Mouse (Mus musculus) spleen, embryonic (tissue): ENCODE measurements around the gene Cutal.
"Not testable (repeated sequence)": the region's sequence is repeated elsewhere in the genome, so short reads cannot be mapped to it uniquely, and the experiment has no call there.

Experiments
- CTCF ChIA-PET: fragments of 350-600 bp; sonication (Branson Sonifier 250); formaldehyde crosslinking; loops from one replicate; lab custom pipeline; 2022; lab: Charles Lee

Cutal gene

DNA sequence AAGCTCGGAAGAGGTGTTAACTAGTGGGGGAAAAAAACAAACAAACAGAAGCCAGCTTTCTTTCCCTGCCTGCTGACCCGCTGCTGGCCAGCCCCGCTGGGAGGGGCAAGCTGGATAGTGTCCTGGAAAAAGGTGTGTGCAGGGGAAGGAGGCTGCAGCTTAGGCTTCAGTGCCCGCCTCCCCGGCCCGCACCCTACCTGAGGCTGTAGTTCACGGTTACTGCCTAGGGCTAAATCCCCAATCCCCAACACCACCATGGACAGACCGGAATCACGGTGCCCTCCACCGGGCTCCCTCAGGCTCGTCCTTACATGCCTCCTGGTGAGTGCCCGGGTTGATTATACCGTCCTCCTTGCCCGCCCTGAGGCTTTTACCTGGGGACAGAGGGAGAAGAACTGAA, at the start of gene Cutal:
Gene Cutal (plus strand): TSS at position 126 of the 400 bp plus-strand sequence.
- CTCF ChIA-PET: no interaction called here

- CTCF ChIA-PET: no interaction called here
Observed at GRCm38 (mm10) chr2:34825827-34826459, 48.3 kb upstream of the Cutal start, which contains the start of gene Fbxw2. Fbxw2 (minus strand) TSS chr2:34826311.

DNA sequence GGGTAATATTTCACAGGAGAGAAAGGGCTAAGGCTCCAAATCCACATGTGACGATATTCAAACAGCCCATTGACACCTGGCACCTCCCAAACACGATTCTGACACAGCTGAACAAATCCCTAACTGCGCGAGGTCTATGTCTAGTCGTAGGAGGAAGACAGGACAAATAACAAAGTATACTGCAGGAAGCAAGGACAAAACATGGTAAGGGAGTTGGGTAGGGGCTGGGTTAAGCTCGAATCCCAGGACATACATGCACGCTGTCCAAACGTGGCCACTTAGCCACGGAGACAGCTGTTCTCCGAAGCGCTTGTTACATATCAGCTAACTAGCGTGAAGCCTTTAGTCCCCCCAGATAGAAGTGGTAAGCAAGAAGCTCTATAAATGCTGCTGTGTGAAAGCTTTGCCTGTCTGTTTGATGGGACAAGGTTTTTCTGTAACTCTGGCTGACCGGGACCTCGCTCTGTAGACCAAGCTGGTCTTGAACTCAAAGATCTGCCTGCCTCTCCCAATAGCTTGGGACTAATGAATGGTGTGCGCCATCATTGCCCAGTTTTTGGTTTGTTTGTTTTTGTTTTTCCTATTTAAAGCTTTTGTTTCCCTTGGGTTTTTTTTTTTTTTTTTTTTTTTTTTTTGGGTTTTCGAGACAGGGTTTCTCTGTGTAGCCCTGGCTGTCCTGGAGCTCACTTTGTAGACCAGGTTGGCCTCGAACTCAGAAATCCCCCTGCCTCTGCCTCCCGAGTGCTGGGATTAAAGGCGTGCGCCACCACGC, 47.5 kb upstream of the Cutal start:
- CTCF ChIA-PET: interaction anchor here (1.1 kb wide), 1 partner anchor 75 kb away, joined by 20 read pairs; no protein-coding TSS in a partner anchor

GRCm38 (mm10) chr2:34827591-34827990, 46.6 kb upstream of the Cutal start:
- CTCF ChIA-PET: interaction anchor here (0.6 to 1.1 kb wide), 2 partner anchors 76 to 139 kb away, joined by 3 to 20 read pairs; no protein-coding TSS in a partner anchor

DNA sequence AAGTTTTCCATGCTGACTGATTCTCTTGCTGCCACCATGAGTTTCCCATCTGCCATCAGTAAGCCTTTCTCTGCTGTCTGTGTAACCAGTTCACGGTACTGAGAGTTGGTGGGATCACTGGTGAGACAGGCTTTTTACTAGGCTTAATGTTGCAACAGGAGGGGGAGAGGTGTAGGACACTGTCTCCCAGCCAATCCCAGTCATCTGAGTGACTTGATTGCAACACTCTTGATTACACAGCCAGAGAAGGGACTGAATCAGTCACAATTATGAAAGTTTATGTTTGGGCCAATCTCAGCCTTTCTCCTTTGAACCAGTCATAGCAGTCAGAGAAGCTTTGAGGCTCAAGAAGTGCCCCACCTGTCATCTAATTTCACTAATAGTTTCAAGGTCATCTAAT, 46.2 kb upstream of the Cutal start:
- CTCF ChIA-PET: interaction anchor here (0.6 kb wide), 1 partner anchor 140 kb away, joined by 3 read pairs; no protein-coding TSS in a partner anchor

GRCm38 (mm10) chr2:34830066-34830465, 44.1 kb upstream of the Cutal start:
- CTCF ChIA-PET: not testable (repeated sequence)

DNA sequence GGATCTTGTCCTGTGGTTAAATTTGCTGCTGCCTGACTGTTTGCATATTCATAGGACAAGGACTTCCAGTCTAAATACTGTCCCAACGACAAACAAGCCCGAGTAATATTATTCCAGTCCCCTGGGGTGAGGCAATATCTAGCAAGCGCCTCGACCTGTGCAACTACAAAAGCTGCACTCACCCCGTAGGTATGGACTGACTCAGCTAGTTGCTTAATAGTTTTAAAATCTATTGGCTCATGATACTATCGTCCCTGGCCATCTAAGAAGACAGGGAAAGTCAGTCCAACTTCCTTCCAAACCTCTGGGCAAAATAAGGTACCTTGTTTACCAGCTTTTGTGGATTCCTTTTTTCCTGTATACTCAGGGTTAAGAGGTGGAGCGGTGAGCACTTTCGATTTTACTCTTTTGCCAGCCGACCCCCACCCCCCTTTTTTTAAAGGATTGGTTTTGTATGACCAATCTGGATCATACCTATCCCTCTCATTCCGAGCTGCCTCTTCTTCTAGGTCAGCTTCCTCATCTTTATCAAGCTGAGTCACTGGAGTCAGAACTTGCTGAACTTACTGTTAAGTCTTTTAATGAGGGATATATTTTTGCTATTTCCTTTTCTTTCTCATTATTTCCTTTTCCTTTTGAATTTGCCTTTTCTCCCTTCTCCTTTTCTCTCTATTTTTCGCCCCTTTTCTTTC, 41.3 kb upstream of the Cutal start, which contains the start of gene Gm34653:
Gene Gm34653 (plus strand): TSS at position 242 of the 692 bp plus-strand sequence.
- CTCF ChIA-PET: not testable (repeated sequence)

DNA sequence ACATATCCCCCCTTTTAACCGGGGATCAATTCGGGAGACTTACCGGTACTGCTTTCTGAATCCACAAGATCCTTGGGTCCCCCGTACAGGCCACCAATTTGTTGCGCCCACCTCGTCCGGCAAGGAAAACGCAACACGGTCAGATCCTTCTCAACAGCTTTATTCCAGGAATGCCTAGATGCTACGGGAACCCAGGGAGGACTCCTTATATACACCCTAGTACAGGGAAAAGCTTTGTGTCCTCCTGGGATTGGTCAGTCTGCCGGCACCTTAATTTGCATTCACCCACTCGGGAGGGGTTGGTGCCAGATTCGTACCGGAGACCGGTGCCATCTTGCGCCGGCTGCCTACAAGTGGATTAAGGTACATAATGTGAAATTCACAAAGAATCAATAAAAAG, 40.6 kb upstream of the Cutal start:
- CTCF ChIA-PET: no interaction called here

- CTCF ChIA-PET: no interaction called here
Observed at GRCm38 (mm10) chr2:34835669-34836068, 38.5 kb upstream of the Cutal start.

DNA sequence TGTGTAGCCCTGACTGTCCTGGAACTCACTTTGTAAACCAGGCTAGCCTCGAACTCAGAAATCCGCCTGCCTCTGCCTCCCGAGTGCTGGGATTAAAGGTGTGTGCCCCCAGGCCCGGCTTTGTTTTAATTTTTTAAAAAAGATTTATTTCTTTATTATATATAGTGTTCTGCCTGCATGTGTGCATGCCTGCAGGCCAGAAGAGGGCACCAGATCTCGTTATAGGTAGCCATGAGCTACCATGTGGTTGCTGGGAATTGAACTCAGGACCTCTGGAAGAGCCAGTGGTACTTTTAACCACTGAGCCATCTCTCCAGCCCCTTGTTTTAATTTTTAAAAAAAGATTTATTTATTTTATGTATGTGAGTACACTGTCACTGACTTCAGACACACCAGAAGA, 34.1 kb upstream of the Cutal start:
- CTCF ChIA-PET: interaction anchor here (0.7 kb wide), 1 partner anchor 202 kb away, joined by 5 read pairs; no protein-coding TSS in a partner anchor

- CTCF ChIA-PET: no interaction called here
Observed at GRCm38 (mm10) chr2:34841706-34842105, 32.5 kb upstream of the Cutal start.

DNA sequence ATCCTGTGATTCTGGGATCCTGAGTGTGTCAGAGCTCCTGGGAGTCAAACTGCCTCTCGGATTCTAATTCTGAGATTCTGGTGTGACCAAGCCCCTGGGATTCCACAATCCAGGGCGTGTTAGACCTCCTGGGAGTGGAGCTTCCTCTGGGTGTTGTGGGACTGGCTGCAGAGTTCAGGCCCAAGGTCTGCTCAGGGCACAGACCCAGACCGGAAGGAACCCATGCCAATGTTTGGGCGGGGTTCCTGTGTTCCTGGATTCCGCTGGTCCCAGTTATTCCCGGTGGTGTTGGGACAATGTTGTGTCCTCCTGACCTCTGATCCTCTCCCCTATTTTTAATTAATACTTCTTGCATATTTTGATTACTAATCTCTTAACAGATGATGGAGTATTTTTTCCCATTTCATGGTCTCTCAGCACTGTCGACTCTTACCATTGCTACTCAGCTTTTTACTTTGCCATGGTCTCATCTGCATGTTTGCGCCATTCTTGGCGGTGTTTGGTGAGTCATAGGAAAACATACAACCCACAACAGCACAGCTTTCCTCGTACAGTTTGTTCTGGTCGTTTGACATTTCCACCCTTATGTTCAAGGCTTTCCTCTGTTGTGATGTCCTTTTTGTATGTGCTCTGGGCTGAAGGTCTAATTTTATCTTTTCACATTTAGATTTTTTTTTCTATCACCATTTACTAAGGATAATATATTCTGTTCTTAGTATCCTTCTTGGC, 30.8 kb upstream of the Cutal start:
- CTCF ChIA-PET: no interaction called here

GRCm38 (mm10) chr2:34847702-34848101, 26.5 kb upstream of the Cutal start:
- CTCF ChIA-PET: interaction anchor here (0.7 kb wide), 1 partner anchor 32 kb away, joined by 7 read pairs; no protein-coding TSS in a partner anchor

DNA sequence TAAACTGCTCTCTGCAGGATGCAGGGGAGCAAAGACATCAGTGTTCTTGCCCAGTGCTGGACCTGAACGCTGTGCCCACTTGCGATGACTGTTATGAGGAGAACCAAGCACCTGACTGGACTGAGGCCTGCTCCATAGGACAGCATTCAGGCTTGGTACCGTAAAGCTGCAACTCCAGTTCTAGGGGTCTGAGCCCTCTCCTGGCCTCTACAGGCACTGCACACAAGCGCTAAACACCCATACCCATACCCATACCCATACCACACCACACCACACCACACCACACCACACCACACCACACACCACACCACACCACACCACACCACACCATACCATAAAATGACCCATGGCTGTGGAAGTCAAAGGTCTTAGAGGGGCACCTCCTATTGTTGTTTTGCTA, 18.9 kb upstream of the Cutal start:
- CTCF ChIA-PET: no interaction called here

DNA sequence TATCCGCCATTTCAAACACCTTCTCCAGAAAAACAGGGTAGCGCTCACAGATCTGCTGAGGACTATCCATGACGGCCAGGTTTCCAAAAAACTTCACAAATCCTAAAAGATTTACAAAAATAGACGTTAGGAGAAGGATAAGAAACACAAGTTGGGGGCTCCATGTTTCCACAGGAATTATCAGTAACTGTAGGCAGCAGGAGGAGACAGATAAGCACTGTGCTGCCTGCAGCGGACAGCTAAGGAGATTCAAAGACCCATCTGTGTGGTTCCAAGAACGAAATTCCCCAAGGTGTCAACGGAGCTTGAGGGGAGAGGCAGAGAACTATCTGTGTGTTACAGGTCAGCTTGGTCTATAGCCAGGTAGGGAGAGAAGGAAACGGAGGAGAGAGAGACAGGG, 16.5 kb upstream of the Cutal start:
- CTCF ChIA-PET: no interaction called here

GRCm38 (mm10) chr2:34869680-34870079, 4.5 kb upstream of the Cutal start:
- CTCF ChIA-PET: interaction anchor here (1.1 kb wide), 1 partner anchor 110 kb away, joined by 4 read pairs; no protein-coding TSS in a partner anchor

- CTCF ChIA-PET: interaction anchor here (0.6 to 0.7 kb wide), 2 partner anchors 32 to 97 kb away, joined by 3 read pairs; no protein-coding TSS in a partner anchor
Observed at GRCm38 (mm10) chr2:34870520-34871474, 3.4 kb upstream of the Cutal start.

DNA sequence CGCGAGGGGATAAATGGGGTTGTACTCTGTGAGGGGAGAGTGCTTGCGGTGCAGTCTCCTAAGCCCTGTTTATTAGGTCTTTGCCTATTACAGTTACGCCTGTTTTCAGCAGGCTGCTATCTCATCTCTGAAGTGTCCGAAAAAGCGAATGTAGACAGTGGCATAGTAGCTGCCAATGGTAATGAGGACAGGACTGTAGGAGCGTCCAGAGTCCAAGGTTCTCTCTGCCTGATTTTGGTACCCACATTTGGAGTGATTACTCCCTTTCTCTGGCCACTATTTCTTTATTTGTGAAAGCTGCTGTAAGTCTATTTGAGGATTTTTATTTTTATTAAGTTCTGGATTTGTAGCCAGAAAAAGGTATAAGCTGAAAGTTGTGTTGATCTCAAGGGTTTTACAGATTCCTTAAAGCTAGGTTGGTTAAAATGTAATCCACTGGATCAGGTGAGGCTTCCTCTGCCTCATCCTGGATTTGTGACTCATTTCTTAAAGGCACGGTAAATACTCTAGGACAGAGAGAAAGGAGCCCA, 685 bp downstream of the Cutal start, which contains the start of gene Psmd5:
Gene Psmd5 (minus strand): TSS at position 153 of the 530 bp plus-strand sequence.
- CTCF ChIA-PET: interaction anchor here (1.1 kb wide), 1 partner anchor 14 kb away, joined by 4 read pairs; no protein-coding TSS in a partner anchor

DNA sequence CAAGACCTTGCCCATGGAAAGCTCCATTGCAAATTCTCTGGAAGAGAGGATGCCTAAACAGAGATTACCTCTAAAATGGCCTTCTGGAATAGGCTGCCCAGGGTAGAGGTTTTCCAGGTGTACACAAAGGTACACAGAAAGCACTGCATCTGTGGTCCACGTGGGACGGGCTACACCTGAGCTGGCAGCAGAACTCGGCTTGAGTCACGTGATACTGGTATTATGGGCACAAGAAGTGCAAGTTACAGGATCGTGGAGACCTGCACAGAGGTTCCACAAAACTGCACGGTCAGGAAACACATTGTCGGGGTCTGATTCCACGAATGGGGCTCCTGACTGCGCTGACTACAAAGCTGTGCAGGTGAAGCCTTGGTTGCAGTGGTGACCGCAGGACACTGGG, 5.9 kb downstream of the Cutal start:
- CTCF ChIA-PET: interaction anchor here (0.5 kb wide), 1 partner anchor 32 kb away, joined by 7 read pairs; no protein-coding TSS in a partner anchor
